Mouse (Mus musculus) liver (tissue): ENCODE results near the gene Nol11.
"Not testable (repeated sequence)": the region's sequence is repeated elsewhere in the genome, so short reads cannot be mapped to it uniquely, and the experiment has no call there.

Experiments used
- DNase-seq: peaks from one replicate; pipeline ENCODE4 v3.0.0-alpha.2; 2020; ENCODE audit warnings: mixed read lengths

Gene Nol11

DNA sequence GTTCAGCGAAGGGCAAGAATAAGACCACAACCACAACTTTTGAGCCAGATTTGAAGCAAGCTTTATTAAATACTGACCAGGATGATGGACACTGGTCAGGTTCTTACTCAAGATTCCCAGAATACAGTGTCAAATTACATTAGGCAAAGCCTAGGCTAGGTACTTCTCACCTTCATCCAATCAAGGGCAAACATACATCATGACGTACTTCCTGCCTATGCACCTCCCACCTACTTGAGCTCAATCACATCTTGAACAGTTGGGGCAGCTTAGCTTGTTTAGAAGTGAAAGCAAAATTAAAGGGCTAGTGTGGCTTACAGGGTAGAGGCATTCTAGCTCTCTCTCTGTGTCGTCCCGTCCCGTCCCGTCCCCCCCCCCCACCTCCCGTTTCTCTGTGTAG lies 34.8 kb downstream of the Nol11 start:
- no peak for DNase-seq

DNA sequence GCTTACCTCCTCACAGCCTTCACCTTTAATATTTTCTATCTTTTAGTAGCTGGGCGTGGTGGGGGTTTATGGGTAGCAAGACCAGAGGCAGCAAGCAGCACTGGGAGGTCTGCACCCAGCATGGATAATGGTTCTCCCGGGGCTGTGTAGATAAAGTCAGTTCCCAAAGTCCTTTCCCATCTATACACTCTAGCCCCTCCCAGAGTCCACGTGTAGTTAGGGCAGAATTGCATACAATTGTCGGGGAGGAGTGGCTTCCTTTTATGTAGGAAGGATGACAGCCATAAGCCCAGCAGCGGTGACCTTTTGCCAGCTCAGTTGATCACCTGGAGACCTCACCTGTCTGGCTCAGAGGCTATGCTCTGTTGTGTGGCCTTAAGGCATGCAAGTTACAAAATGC lies 35.5 kb downstream of the Nol11 start:
- no peak for DNase-seq

- DNase-seq: no peak
Observed at GRCm38 (mm10) chr11:107151809-107152208, 37.4 kb downstream of the Nol11 start.

GRCm38 (mm10) chr11:107143956-107144355 lies 45.2 kb downstream of the Nol11 start:
- not testable (repeated sequence) for DNase-seq

DNA sequence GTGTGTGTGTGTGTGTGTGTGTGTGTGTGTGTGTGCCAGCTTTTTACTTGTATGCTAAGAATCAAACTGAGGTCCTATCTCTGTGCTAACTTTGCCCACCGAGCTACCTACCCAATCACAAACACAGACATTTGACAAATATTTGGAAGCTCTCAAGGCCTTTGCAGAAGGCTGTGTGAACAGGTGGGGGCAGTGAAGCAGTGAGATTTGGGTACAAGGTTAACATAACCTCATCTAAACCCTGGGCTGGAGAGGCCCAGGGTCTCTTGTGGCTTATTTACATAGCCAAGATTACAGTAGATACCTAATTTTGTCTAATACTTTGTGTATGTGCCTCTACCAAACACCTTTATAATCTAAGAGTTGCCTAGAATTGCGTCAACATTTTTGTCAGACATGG lies 46.8 kb downstream of the Nol11 start:
- DNase-seq: no peak

- DNase-seq: no peak
Observed at GRCm38 (mm10) chr11:107140756-107141155, 48.4 kb downstream of the Nol11 start.

- peak; percentile 60 for DNase-seq
Observed at GRCm38 (mm10) chr11:107138633-107139032, 50.5 kb downstream of the Nol11 start.

DNA sequence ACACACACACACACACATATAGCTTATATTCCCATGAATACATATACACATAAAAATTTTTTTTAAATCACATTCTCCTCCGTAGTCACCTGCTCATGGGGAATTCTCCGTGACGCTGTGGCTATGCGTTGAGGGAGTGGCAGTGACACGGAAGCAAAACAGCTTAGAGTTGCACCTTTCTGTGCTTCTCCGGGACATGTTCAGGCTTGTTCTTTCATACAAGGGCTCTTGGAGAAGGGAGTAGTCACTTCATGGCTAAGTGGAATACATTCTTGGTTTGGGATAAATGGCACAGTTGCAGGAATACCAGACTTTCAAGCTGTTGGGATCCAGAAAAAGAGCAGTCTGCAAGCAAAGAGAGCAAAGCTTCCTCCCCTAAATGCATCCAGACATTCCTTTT lies 51.6 kb downstream of the Nol11 start:
- no peak for DNase-seq

GRCm38 (mm10) chr11:107136458-107136857 lies 52.7 kb downstream of the Nol11 start:
- DNase-seq: not testable (repeated sequence)

- no peak for DNase-seq
Observed at GRCm38 (mm10) chr11:107135741-107136140, 53.4 kb downstream of the Nol11 start.

GRCm38 (mm10) chr11:107132426-107132825 lies 56.8 kb downstream of the Nol11 start:
- DNase-seq: peak; percentile 29

GRCm38 (mm10) chr11:107131749-107132421 lies 57.3 kb downstream of the Nol11 start, which contains the start of gene Bptf:
TSS of gene Bptf (minus strand) at chr11:107132127.
- peak; percentile 94 for DNase-seq

DNA sequence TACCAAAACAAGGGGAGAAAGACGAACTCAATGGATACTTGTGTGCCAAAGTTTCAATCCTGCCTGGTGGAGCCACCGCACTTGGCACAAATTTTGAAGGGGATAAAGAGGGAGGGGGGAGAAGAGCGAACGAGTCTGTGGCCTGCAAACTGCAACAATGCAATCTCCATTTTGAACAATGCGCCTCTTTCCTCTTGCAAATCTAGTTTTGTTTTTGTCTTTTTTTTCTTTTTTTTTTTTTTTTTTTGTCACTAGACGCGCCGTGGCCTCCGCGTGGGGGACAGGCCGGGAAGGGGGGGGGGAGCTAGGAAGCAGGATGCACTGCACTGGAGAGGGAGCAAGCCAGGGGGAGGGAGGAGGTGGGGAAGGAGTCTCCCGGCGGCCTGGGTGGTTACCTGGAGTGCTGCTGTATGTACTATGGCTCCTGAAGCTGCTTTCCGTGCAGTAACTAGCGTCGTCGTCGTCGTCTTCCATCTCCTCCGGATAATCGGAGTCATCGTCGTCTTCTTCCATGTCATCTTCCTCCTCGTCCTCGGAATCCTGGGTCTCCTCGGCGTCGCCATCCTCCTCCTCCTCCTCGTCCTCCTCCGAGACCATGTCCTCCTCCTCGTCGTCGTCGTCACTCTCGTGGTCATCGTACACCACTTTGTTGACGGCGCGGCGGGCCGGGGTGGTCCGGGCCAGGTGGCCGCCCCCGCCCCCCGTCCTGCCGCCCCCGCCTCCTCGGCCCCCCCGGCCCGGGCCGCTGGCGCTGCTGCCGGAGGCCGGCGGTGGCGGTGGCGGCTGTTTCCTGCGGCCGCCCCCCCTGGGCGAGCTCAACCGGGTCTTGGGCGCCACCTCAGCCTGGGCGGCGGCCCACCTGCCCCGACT lies 58.1 kb downstream of the Nol11 start:
- DNase-seq: peak; percentile 74

DNA sequence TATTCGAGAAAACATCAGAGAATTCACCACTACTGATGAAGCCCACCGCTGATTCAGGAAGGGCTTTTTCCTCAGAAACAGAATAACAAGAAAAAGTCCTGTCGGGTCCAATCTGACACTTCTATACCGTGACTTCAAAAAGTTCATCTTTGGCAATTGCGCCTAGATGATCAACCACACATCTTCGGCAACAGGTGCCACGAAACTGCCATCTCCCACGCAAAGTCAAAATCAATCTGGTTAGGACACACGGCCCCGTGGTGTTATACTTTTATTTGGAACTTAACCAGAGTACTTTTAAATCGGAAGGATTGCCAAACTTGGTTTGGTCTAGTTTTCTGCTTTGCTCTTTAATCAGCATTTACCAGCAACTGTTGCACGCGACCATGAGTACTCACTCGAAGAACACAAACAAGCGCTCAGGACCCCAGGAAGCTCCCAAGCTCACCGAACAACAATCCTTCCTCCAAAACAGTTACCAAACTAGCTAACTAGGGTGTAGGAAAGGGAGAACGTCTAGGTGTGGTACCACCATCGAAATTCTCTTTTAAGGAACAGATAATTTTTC lies 58.9 kb downstream of the Nol11 start:
- peak; percentile 17 for DNase-seq

DNA sequence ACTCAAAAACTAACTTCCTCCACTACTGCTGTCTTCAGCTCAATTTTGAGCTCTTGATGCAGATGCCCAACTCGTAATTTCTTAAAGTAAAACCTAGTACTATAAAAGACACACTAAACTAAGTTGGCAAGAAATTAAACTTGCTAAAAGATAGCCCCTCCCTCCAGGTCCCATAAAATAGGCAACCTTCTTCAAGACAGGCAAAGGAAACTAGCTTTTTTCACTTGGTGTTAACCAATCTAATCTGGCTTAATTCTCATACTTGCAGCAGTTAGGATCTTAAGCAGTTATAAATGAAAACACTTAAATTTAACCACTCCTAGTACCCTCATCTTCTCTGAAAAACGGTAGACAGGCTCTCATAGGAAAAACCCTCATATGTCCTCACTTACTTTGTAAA lies 59.5 kb downstream of the Nol11 start:
- DNase-seq: no peak

DNA sequence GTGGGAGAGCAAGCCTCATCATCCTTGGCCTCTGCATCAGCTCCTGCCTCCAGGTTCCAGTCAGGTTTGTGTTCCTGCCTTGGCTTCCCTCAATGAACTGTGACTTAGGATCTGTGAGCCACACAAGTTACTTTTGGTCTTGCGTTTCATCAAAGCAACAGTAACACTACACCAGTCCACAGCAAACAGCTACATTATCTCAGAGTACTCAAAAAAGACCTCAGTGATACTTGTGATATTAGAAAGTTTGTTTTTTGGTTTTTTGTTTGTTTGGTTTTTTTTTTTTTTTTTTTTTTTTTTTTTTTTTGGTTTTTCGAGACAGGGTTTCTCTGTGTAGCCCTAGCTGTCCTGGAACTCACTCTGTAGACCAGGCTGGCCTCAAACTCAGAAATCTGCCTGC lies 62.5 kb downstream of the Nol11 start:
- DNase-seq: not testable (repeated sequence)

DNA sequence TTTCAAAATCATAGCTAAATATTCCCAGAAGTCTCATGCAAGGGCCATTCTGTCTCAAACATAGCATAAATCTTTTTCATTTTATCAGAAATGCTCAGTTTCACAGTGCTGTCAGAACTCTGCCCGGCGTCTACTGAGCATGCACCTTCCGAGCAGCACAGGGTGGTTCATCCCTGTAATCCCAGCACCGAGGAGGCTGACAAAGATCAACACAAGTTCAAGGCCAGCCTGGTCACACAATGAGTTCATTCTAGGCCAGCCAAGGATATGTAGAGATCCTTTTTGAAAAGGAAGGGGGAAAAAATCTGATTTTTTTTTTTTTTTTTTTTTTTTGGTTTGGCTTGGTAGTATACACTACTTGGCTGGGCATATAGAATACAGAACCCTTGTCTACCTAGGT lies 64.2 kb downstream of the Nol11 start:
- DNase-seq: no peak

GRCm38 (mm10) chr11:107124327-107124731 lies 64.9 kb downstream of the Nol11 start:
- DNase-seq: peak; percentile 51

DNA sequence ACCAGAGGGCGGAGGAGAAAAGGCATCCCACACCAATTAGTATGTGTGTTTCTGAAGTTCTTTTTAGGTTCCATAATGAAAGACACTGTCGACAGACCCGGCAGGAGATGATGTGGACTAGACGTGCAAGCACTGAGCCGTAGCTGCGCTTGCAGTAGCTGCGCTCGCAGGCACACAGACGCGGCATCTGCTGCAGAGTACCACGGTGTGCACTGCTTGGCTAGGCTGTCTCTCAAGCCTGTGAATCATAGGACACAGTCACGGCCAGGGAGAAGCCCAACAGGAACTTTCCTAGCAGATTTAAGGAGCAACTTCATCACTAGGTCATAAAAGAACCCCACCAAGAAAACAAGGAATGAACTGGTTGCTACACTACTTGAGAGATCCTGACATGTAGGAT lies 71.4 kb downstream of the Nol11 start:
- no peak for DNase-seq
